ENCODE assay signal across 26 mouse cellular contexts in the genomic region with DNA sequence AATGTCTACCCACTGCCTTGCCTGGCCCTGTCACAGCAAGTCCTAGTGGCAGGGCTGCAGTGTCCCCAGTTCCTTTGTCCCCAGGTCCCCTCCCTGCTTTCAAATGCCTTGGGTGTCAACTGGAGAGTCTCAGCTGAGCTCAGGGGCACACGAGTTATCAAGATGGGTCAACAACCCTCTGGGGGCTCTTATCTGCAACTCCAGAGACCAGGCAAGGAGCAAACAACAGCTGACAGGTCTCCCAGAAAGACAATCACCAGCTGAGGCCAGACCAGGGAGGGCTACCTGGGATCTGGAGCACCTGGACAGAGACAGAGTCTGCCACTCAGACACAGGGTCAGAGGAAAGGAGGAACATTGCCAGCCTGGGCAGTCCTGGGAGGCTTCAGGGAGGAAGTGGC. TPM values are rescaled to one million over a fixed set of nuclear protein-coding genes. Genes with fewer than 3 reads are reported as not detected.
"Had no signal": no experiment of that assay in that cellular context is flagged by ENCODE, and none has a peak within 500 bp of the region (broad histone marks: within the 10 kb centered on the region; RNA-seq: fewer than 3 reads in every experiment).

No protein-coding gene starts in this region.

- H3K9me3 ChIP-seq: limb, embryonic 10.5 days; limb, embryonic 13.5 days; liver, embryonic 13.5 days; megakaryocyte, embryonic 14.5 days had no signal

- H3K36me3 ChIP-seq: limb, embryonic 10.5 days; limb, embryonic 13.5 days; liver, embryonic 13.5 days had no signal

- DNase-seq: kidney, adult 18-20 months; kidney, adult 9 months; kidney, postnatal 14 days; kidney, postnatal 4 days; liver; liver, embryonic 13.5 days; lung, embryonic 14.5 days; midbrain, embryonic 14.5 days; right cerebral cortex, postnatal 4 days; thymus, adult 18-20 months; thymus, postnatal 36 days had no signal

- H3K27ac ChIP-seq: limb, embryonic 10.5 days; limb, embryonic 13.5 days; liver, embryonic 13.5 days; macrophage had no signal

- ATAC-seq: lung, postnatal 0 days had no signal

- H3K9ac ChIP-seq: limb, embryonic 13.5 days; liver, embryonic 13.5 days; lung, embryonic 14.5 days had no signal

- H3K4me3 ChIP-seq: limb, embryonic 10.5 days; limb, embryonic 13.5 days; liver, embryonic 13.5 days; megakaryocyte, embryonic 14.5 days had no signal

- H3K4me2 ChIP-seq: limb, embryonic 13.5 days; liver, embryonic 13.5 days; lung, embryonic 14.5 days; midbrain, embryonic 11.5 days had no signal

RNA-seq across cellular contexts. Expression of a gene that starts 16.4 kb away (rescaled TPM):
- polyA plus RNA-seq: macrophage had no signal

RNA-seq across cellular contexts. Expression of a gene that starts 20.1 kb away (rescaled TPM):
- total RNA-seq: layer of hippocampus, postnatal 14 days; left cerebral cortex, adult 18-20 months; midbrain, postnatal 0 days had no signal
- polyA plus RNA-seq: kidney, embryonic 16.5 days; limb, embryonic 10.5 days; limb, embryonic 13.5 days; liver, embryonic 13.5 days; lung, embryonic 14.5 days; lung, postnatal 0 days; macrophage; midbrain, embryonic 11.5 days; neural tube, embryonic 11.5 days; stomach, embryonic 14.5 days; urinary bladder, adult 2 months had no signal

RNA-seq across cellular contexts. Expression of a gene that starts 24.8 kb away (rescaled TPM):
- total RNA-seq: layer of hippocampus, adult 18-20 months; left cerebral cortex, adult 18-20 months had no signal
- polyA plus RNA-seq: kidney, embryonic 16.5 days; limb, embryonic 10.5 days; limb, embryonic 13.5 days; liver, embryonic 13.5 days; liver, embryonic 16.5 days; lung, embryonic 14.5 days; lung, postnatal 0 days; macrophage; urinary bladder, adult 2 months had no signal
